Mouse (Mus musculus): ENCODE measurements around the gene Dpp7. TPM values are rescaled to one million over a fixed set of nuclear protein-coding genes. Genes with fewer than 3 reads are reported as not detected.

The Dpp7 gene
- polyA plus RNA-seq, 1 experiment from 2014 or later = 24.7 TPM

- Histone ChIP-seq H3K27ac (no peak overlapping the region), H3K36me3 (no peaks in the 10 kb centered on the region), H3K4me1 (peaks cover 8% of the 10 kb centered on the region), H3K27me3 (peaks cover 51% of the 10 kb centered on the region), H3K4me3 (no peak overlapping the region), H3K9me3 (no peaks in the 10 kb centered on the region), H3K9ac (0 out of 2 replicates have a peak overlapping the region, but pooled peaks have one; percentile 31), H3K4me2 (replicated peaks) (no peak overlapping the region)
- no peak for ATAC-seq (ENCODE audit: low FRiP score, low read depth)
- 53% methylated on average over 13 of the region's 13 CpGs for WGBS
Observed at GRCm38 (mm10) chr2:25363478-25364178, 7.5 kb upstream of the Dpp7 start.

GRCm38 (mm10) chr2:25359848-25360247 lies 3.7 kb upstream of the Dpp7 start:
- H3K4me3 ChIP-seq = no peak overlapping the region
- H3K4me1 ChIP-seq = peaks cover 23% of the 10 kb centered on the region
- no peak overlapping the region for H3K9ac ChIP-seq
- ATAC-seq (ENCODE audit: low FRiP score, low read depth) = no peak
- H3K27me3 ChIP-seq = peaks cover 25% of the 10 kb centered on the region
- no peak overlapping the region for H3K4me2 ChIP-seq (replicated peaks)
- WGBS = 78% methylated on average over 4 of the region's 4 CpGs
- no peaks in the 10 kb centered on the region for H3K36me3 ChIP-seq
- H3K27ac ChIP-seq = no peak overlapping the region
- no peaks in the 10 kb centered on the region for H3K9me3 ChIP-seq

- peaks cover 27% of the 10 kb centered on the region for H3K36me3 ChIP-seq
- H3K4me2 ChIP-seq (replicated peaks) = peak overlapping the region; percentile 77
- 38% methylated on average over 18 of the region's 18 CpGs for WGBS
- peaks cover 21% of the 10 kb centered on the region for H3K4me1 ChIP-seq
- H3K9ac ChIP-seq = peak overlapping the region; percentile 71
- no peaks in the 10 kb centered on the region for H3K9me3 ChIP-seq
- no peaks in the 10 kb centered on the region for H3K27me3 ChIP-seq
- H3K27ac ChIP-seq = no peak overlapping the region
- peak overlapping the region; percentile 61 for H3K4me3 ChIP-seq
- no peak for ATAC-seq (ENCODE audit: low FRiP score, low read depth)
Observed at GRCm38 (mm10) chr2:25355419-25356066, 616 bp downstream of the Dpp7 start.

GRCm38 (mm10) chr2:25354211-25354610 lies 1.9 kb downstream of the Dpp7 start:
- no peak overlapping the region for H3K27ac ChIP-seq
- H3K4me2 ChIP-seq (replicated peaks) = no peak overlapping the region
- H3K27me3 ChIP-seq = no peaks in the 10 kb centered on the region
- WGBS = 88% methylated on average over 6 of the region's 6 CpGs
- no peak overlapping the region for H3K4me3 ChIP-seq
- H3K9ac ChIP-seq = no peak overlapping the region
- ATAC-seq (ENCODE audit: low FRiP score, low read depth) = no peak
- H3K9me3 ChIP-seq = no peaks in the 10 kb centered on the region
- peaks cover 21% of the 10 kb centered on the region for H3K4me1 ChIP-seq
- peaks cover 40% of the 10 kb centered on the region for H3K36me3 ChIP-seq

- WGBS = 89% methylated on average over 3 of the region's 3 CpGs
- H3K4me3 ChIP-seq = no peak overlapping the region
- H3K4me1 ChIP-seq = peaks cover 9% of the 10 kb centered on the region
- no peak overlapping the region for H3K4me2 ChIP-seq (replicated peaks)
- H3K27me3 ChIP-seq = no peaks in the 10 kb centered on the region
- H3K27ac ChIP-seq = no peak overlapping the region
- peaks cover 72% of the 10 kb centered on the region for H3K36me3 ChIP-seq
- H3K9ac ChIP-seq = no peak overlapping the region
- no peaks in the 10 kb centered on the region for H3K9me3 ChIP-seq
- ATAC-seq (ENCODE audit: low FRiP score, low read depth) = no peak
Observed at GRCm38 (mm10) chr2:25350701-25351100, 5.5 kb downstream of the Dpp7 start.

DNA sequence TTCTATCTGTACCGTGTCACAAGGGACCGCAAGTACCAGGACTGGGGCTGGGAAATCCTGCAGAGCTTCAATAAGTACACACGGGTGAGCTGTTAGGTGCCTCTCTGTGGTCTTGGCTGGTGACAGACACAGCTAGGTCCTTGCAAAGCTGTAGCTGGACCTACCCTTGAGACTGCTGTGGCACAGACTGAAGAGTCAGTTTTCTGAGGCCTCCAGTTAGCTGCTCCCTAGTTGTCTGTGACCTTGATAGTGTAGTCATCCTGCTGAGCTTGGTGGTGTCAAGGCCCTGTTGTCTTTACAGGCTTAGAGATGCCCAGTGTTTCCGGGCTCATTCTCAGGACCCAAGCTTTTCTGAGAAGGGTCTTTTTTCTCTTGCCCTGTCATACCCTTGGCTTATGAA lies 6.7 kb downstream of the Dpp7 start:
- peaks cover 84% of the 10 kb centered on the region for H3K36me3 ChIP-seq
- H3K27ac ChIP-seq = no peak overlapping the region
- H3K27me3 ChIP-seq = no peaks in the 10 kb centered on the region
- H3K9ac ChIP-seq = no peak overlapping the region
- H3K4me1 ChIP-seq = no peaks in the 10 kb centered on the region
- ATAC-seq (ENCODE audit: low FRiP score, low read depth) = no peak
- no peaks in the 10 kb centered on the region for H3K9me3 ChIP-seq
- no peak overlapping the region for H3K4me2 ChIP-seq (replicated peaks)
- 91% methylated on average over 4 of the region's 4 CpGs for WGBS
- no peak overlapping the region for H3K4me3 ChIP-seq

GRCm38 (mm10) chr2:25348162-25348561 lies 8.0 kb downstream of the Dpp7 start:
- ATAC-seq (ENCODE audit: low FRiP score, low read depth) = no peak
- WGBS = 94% methylated on average over 7 of the region's 7 CpGs

GRCm38 (mm10) chr2:25338303-25338702 lies 17.9 kb downstream of the Dpp7 start:
- 96% methylated on average over 6 of the region's 6 CpGs for WGBS
- no peak for ATAC-seq (ENCODE audit: low FRiP score, low read depth)
- Histone ChIP-seq H3K4me2 (replicated peaks) (no peak overlapping the region), H3K27ac (no peak overlapping the region), H3K9me3 (no peaks in the 10 kb centered on the region), H3K4me3 (no peak overlapping the region), H3K4me1 (peaks cover 9% of the 10 kb centered on the region), H3K9ac (no peak overlapping the region), H3K36me3 (peaks cover 89% of the 10 kb centered on the region), H3K27me3 (no peaks in the 10 kb centered on the region)

More at GRCm38 (mm10) chr2:25348162-25348561, 8.0 kb downstream of the Dpp7 start:
- Histone ChIP-seq H3K9me3 (no peaks in the 10 kb centered on the region), H3K4me2 (replicated peaks) (no peak overlapping the region), H3K27me3 (no peaks in the 10 kb centered on the region), H3K36me3 (peaks cover 96% of the 10 kb centered on the region), H3K27ac (no peak overlapping the region), H3K9ac (no peak overlapping the region), H3K4me1 (no peaks in the 10 kb centered on the region), H3K4me3 (no peak overlapping the region)

DNA sequence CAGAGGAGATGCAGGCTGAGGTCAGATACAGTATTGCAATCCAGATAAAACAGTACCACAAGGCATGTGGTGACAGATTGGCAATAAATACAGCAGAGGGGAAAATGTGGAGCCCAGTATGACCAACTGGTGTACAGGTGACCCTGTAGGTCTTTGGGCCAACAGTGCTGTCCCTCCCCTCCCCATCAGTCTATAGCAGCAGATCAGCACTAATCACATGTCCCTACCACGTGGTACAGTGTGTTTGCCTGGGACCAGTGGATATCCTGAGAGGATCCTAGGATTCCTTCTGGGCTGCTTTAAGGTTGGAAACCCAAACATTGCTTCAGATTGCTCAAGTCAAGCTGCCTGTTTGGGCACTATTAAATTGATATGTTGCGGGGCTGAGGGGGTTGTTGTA lies 22.6 kb downstream of the Dpp7 start:
- WGBS = 79% methylated on average over 2 of the region's 2 CpGs
- Histone ChIP-seq H3K9ac (peak overlapping the region; percentile 88), H3K4me2 (replicated peaks) (peak overlapping the region; percentile 98), H3K27me3 (no peaks in the 10 kb centered on the region), H3K27ac (no peak overlapping the region), H3K36me3 (peaks cover 49% of the 10 kb centered on the region), H3K9me3 (no peaks in the 10 kb centered on the region), H3K4me3 (peak overlapping the region; percentile 92), H3K4me1 (peaks cover 20% of the 10 kb centered on the region)
- no peak for ATAC-seq (ENCODE audit: low FRiP score, low read depth)

DNA sequence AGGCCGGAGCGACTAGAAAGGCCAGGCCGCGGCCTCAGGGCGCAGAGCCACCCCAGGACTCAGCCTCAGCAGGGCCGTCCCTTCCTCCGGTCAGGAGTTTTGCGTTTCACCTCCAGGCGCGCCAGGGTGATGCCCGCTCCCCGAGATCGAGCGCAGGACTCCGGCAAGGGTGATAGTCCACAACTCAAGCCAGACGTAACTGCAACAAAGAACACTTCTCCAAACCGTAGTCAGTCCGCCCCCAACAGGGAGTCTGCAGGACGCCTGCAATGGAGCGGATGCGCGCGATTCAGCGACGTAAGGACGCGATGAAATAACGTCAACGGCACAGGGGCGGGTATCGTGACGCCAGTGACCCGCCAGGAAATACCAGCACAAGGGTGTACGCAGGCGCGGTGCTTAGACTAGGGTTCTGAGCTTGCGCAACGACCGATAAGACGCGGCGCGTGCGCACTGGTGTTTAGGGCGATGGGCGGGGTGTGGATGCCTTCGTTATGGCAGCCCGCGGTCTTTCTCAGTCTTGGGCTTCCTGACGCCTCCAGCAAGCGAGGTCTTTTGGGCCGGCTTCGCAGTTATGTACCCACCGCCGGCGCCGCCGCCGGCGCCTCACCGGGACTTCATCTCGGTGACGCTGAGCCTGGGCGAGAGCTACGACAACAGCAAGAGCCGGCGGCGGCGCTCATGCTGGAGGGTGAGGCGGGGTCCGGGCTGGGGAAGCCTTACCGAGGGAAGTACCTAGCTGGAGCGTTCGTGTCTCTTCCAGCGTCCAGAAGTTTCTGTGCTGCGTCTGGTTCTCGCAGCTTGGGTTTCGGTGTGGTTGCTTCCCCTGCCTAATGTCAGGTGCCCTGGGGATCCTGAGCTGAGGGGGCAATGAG lies 23.6 kb downstream of the Dpp7 start, which contains the start of gene Man1b1:
Gene Man1b1, plus strand, starts transcription at position 53 of the 875 bp plus-strand sequence.
- peaks cover 39% of the 10 kb centered on the region for H3K36me3 ChIP-seq
- H3K4me2 ChIP-seq (replicated peaks) = peak within 1 kb of the TSS; percentile 98
- H3K9me3 ChIP-seq = no peaks in the 10 kb centered on the region
- no peaks in the 10 kb centered on the region for H3K27me3 ChIP-seq
- peaks cover 20% of the 10 kb centered on the region for H3K4me1 ChIP-seq
- H3K9ac ChIP-seq = peak within 1 kb of the TSS; percentile 91
- WGBS = under 1% methylated on average over 78 of the region's 78 CpGs
- ATAC-seq (ENCODE audit: low FRiP score, low read depth) = peak; percentile 98
- peak within 1 kb of the TSS; percentile 92 for H3K4me3 ChIP-seq
- H3K27ac ChIP-seq = peak within 1 kb of the TSS; percentile 88

- no peak for ATAC-seq (ENCODE audit: low FRiP score, low read depth)
- Histone ChIP-seq H3K36me3 (peaks cover 28% of the 10 kb centered on the region), H3K9me3 (no peaks in the 10 kb centered on the region), H3K4me1 (peaks cover 20% of the 10 kb centered on the region), H3K27ac (no peak overlapping the region), H3K9ac (peak overlapping the region; percentile 91), H3K27me3 (no peaks in the 10 kb centered on the region), H3K4me3 (peak overlapping the region; percentile 92), H3K4me2 (replicated peaks) (peak overlapping the region; percentile 71)
- 62% methylated on average over 9 of the region's 9 CpGs for WGBS
Observed at GRCm38 (mm10) chr2:25331470-25331869, 24.7 kb downstream of the Dpp7 start.

DNA sequence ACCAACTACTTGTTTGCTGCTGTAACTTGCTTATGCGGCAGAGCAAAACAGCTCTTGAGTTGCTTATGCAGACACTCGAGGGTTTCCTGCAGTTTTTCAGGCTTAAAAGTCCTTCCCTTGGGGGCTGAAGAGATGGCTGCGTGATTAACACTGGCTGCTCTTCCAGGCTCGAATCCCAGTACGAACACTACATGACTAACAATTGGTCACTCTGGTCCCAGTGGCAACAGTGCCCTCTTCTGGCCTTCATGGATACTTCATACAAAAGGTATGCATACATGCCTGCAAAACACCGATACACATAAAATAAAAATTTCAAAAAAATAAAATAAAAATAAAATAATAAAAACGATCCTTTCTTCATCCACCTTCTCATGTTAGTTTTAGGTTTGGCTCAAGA lies 27.7 kb downstream of the Dpp7 start:
- no peak for ATAC-seq (ENCODE audit: low FRiP score, low read depth)
- no peak overlapping the region for H3K4me2 ChIP-seq (replicated peaks)
- H3K4me3 ChIP-seq = no peak overlapping the region
- peaks cover 12% of the 10 kb centered on the region for H3K4me1 ChIP-seq
- H3K36me3 ChIP-seq = no peaks in the 10 kb centered on the region
- no peak overlapping the region for H3K27ac ChIP-seq
- 39% methylated on average over 7 of the region's 7 CpGs for WGBS
- no peaks in the 10 kb centered on the region for H3K9me3 ChIP-seq
- no peaks in the 10 kb centered on the region for H3K27me3 ChIP-seq
- no peak overlapping the region for H3K9ac ChIP-seq
